Mouse (Mus musculus) heart, embryonic 11.5 days (tissue): ENCODE data around the gene Cnnm2. TPM values are rescaled to one million over a fixed set of nuclear protein-coding genes. Genes with fewer than 3 reads are reported as not detected.

Source experiments
- ATAC-seq: fragments of 200-750 bp; cut with Nextera tagmentation; replicated peaks from 2 replicates; pipeline ENCODE4 v1.8.0; 2017; ENCODE audit warnings: moderate library complexity; ENCODE audit not compliant: insufficient number of reproducible peaks, low FRiP score, low TSS enrichment
- H3K27ac ChIP-seq: fragments of 300-500 bp; sonication (generic); 2 replicates; pipeline ENCODE4 v1.5.1; 2014; ENCODE audit warnings: mild to moderate bottlenecking, low read depth, low read length
- H3K27me3 ChIP-seq: fragments of 300-500 bp; sonication (generic); 2 replicates; pipeline ENCODE4 v1.6.1; 2014; ENCODE audit warnings: mild to moderate bottlenecking, low read length, mixed read lengths; ENCODE audit not compliant: control insufficient read depth, insufficient read depth
- H3K36me3 ChIP-seq: fragments of 300-500 bp; sonication (generic); 2 replicates; pipeline ENCODE4 v1.6.1; 2014; ENCODE audit warnings: mild to moderate bottlenecking, low read length, moderate library complexity, mixed read lengths; ENCODE audit not compliant: control insufficient read depth, insufficient read depth
- H3K4me1 ChIP-seq: fragments of 300-500 bp; sonication (generic); 2 replicates; pipeline ENCODE4 v1.6.1; 2014; ENCODE audit warnings: low read length; ENCODE audit not compliant: control insufficient read depth, insufficient read depth
- H3K4me2 ChIP-seq: fragments of 300-500 bp; sonication (generic); 2 replicates; pipeline ENCODE4 v1.6.1; 2014; ENCODE audit warnings: mild to moderate bottlenecking, moderate library complexity
- H3K4me3 ChIP-seq: fragments of 300-500 bp; sonication (generic); 2 replicates; pipeline ENCODE4 v1.5.1; 2014; ENCODE audit warnings: low read depth, low read length
- H3K9ac ChIP-seq: fragments of 300-500 bp; sonication (generic); 2 replicates; pipeline ENCODE4 v1.6.1; 2014; ENCODE audit warnings: mild to moderate bottlenecking, low read depth, low read length, moderate library complexity
- H3K9me3 ChIP-seq: fragments of 300-500 bp; sonication (generic); replicated peaks from 2 replicates; pipeline ENCODE4 v1.6.1; 2016; ENCODE audit warnings: low read length; ENCODE audit not compliant: control insufficient read depth
- WGBS: fragments of 180-500 bp; shearing (Covaris S2); extraction: QIAGEN DNeasy Blood & Tissue Kit; methylation state at CpG from one replicate; pipeline ENCODE4 v1.1.7; 2014; ENCODE audit not compliant: insufficient replicate concordance; 5-methylcytosine and 5-hydroxymethylcytosine counted together
- polyA plus RNA-seq: library from polyadenylated mRNA; unstranded; fragments of >200 nt; fragmentation: Nextera tagmentation; extraction: Ambion mirVana; gene quantifications from 2 replicates; pipeline ENCODE4 v1.2.1, GENCODE M21; 2014

Cnnm2 gene
- polyA plus RNA-seq, 1 experiment from 2014 or later, result 4.1 TPM

DNA sequence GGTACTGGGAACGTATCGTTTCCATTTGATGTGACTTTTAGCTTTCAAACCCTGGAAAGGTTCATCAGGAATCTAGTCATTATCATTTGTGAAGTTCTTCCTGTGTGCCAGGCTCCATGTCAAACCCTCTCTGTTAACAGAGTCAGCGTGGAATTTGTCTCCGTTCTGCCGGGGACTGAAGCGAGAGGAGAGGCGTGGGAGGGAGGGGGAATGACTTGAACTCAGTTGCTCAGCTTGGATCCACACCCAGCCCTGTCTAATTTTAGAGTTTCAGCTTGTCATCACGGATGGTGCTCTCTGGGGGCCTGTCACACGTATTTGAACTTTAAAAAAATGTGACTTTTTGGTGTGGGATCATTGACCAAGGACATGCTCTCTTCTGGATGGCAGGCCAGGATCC, 70.0 kb downstream of the Cnnm2 start:
- H3K9ac ChIP-seq, result no peak overlapping the region
- H3K36me3 ChIP-seq, result no peaks in the 10 kb centered on the region
- 0 out of 2 replicates have a peak overlapping the region, but pooled peaks have one; percentile 6 for H3K4me2 ChIP-seq
- no peaks in the 10 kb centered on the region for H3K9me3 ChIP-seq
- no peaks in the 10 kb centered on the region for H3K27me3 ChIP-seq
- no peaks in the 10 kb centered on the region for H3K4me1 ChIP-seq
- no peak for ATAC-seq
- no peak overlapping the region for H3K27ac ChIP-seq
- 34% methylated on average over 9 of the region's 9 CpGs for WGBS
- H3K4me3 ChIP-seq, result no peak overlapping the region

DNA sequence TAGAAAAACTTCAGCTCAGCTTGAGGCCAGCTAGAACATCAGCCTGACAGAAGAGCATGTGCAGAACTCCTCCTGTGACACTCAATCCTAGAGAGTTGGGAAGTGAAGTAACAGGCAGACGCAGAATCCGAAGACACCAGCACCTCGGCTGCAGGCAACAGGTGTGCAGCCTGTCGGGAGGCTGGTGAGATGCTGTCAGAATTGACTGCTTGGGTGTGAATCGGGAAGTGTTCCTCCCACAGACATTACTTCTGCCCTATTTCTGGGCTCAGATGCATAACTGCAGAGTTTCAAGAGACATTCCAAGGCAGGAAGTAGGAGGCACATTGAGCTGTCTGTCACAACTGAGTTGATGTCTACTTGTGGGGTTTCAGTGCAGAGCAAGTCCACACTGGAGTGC, 72.9 kb downstream of the Cnnm2 start:
- no peak for ATAC-seq
- no peaks in the 10 kb centered on the region for H3K36me3 ChIP-seq
- no peaks in the 10 kb centered on the region for H3K27me3 ChIP-seq
- H3K9me3 ChIP-seq, result no peaks in the 10 kb centered on the region
- H3K4me1 ChIP-seq, result no peaks in the 10 kb centered on the region
- H3K4me3 ChIP-seq, result no peak overlapping the region
- WGBS, result 81% methylated on average over 5 of the region's 5 CpGs
- no peak overlapping the region for H3K9ac ChIP-seq
- H3K4me2 ChIP-seq, result no peak overlapping the region
- no peak overlapping the region for H3K27ac ChIP-seq

- H3K27me3 ChIP-seq, result no peaks in the 10 kb centered on the region
- no peak overlapping the region for H3K4me3 ChIP-seq
- H3K4me2 ChIP-seq, result no peak overlapping the region
- no peak for ATAC-seq
- no peaks in the 10 kb centered on the region for H3K4me1 ChIP-seq
- H3K9me3 ChIP-seq, result no peaks in the 10 kb centered on the region
- no peak overlapping the region for H3K9ac ChIP-seq
- no peak overlapping the region for H3K27ac ChIP-seq
- 61% methylated on average over 4 of the region's 4 CpGs for WGBS
- H3K36me3 ChIP-seq, result no peaks in the 10 kb centered on the region
Measured at GRCm38 (mm10) chr19:46835339-46835738, 73.9 kb downstream of the Cnnm2 start.

- no peaks in the 10 kb centered on the region for H3K4me1 ChIP-seq
- H3K27me3 ChIP-seq, result no peaks in the 10 kb centered on the region
- ATAC-seq, result no peak
- 80% methylated on average over 3 of the region's 3 CpGs for WGBS
- no peak overlapping the region for H3K4me2 ChIP-seq
- H3K4me3 ChIP-seq, result no peak overlapping the region
- H3K9ac ChIP-seq, result no peak overlapping the region
- no peaks in the 10 kb centered on the region for H3K36me3 ChIP-seq
- H3K27ac ChIP-seq, result no peak overlapping the region
- no peaks in the 10 kb centered on the region for H3K9me3 ChIP-seq
Measured at GRCm38 (mm10) chr19:46836085-46836484, 74.7 kb downstream of the Cnnm2 start.

DNA sequence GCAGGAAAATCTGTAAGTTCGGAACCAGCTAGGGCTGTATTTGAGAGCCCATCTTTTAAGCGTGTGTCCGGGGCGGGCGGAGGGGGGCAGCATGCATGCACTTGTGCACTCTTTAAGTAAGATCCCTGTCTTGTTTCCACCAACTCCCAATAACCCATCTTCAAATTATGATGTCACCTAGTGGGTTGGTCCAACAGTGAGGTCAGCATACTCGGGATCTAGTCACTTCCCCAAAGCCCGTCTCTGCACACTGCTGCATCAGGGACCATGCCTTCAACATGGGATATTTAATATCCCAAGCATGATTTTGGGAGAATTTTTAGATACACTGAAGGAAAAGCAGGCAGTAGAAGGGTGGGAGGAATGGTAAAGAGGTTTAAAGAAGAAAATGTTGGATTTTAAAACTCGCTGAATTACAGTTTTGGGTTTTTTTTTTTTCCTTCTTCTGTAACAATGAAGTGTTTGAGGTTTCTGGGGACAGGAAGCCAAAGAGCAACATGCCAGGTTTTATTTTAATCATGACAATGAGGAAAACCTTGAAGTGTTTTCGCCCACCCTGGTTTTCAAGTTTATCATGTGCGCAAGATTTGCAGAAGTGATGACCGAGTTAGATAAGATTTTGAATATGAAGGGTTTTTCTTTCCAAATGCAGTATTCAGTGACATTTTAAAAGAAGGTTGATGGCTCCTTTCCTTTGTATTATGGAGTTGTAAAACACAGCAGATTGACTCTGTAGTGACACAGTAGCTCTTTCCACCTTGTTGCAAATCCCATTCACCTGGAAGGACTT, 76.1 kb downstream of the Cnnm2 start:
- no peak for ATAC-seq
- H3K9me3 ChIP-seq, result no peaks in the 10 kb centered on the region
- no peaks in the 10 kb centered on the region for H3K27me3 ChIP-seq
- H3K36me3 ChIP-seq, result no peaks in the 10 kb centered on the region
- H3K9ac ChIP-seq, result no peak overlapping the region
- H3K27ac ChIP-seq, result no peak overlapping the region
- WGBS, result 82% methylated on average over 11 of the region's 11 CpGs
- H3K4me2 ChIP-seq, result no peak overlapping the region
- no peak overlapping the region for H3K4me3 ChIP-seq
- no peaks in the 10 kb centered on the region for H3K4me1 ChIP-seq

DNA sequence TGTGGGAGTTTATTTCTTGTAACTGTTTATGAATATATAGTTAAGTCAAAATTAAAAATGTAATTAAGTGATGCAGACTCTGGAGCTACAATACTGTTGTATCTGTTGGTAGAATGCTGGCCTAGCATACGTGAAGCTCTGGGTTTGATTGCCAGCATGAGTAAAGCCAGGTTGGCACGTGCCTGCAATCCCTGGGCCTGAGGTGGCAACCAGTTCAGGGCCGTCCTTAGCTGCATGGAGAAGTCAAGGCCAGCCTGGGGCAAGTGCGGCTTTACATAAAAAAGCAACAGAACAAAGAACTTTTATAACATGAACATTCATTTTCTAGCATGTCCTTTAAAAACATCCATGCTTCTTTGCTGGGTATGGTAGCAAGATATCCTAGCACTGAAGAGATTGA, 79.6 kb downstream of the Cnnm2 start:
- 90% methylated on average over 4 of the region's 4 CpGs for WGBS
- Histone ChIP-seq H3K4me1 (peaks cover 11% of the 10 kb centered on the region), H3K9ac (no peak overlapping the region), H3K36me3 (no peaks in the 10 kb centered on the region), H3K27me3 (no peaks in the 10 kb centered on the region), H3K27ac (no peak overlapping the region), H3K9me3 (no peaks in the 10 kb centered on the region), H3K4me3 (no peak overlapping the region), H3K4me2 (no peak overlapping the region)
- ATAC-seq, result no peak

DNA sequence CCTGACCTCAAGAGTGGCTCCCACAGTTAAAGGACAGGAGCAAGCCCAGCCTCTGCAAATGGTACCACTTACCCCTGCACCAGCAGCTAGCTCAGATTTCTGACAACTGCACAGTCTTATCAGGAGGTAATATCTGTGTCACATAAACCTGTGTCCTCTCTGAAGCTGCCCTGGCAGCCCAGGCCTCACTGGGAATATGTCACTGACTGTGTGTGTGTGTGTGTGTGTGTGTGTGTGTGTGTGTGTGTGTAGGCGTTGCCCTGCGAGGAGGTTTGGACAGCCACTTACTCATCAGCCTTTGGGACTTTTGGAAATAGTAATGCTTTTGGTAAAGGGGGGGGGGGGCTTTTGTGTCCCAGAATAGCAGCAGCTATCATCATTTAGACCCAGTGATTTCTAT, 81.6 kb downstream of the Cnnm2 start:
- Histone ChIP-seq H3K36me3 (no peaks in the 10 kb centered on the region), H3K27ac (no peak overlapping the region), H3K9me3 (no peaks in the 10 kb centered on the region), H3K4me2 (no peak overlapping the region), H3K4me1 (peaks cover 15% of the 10 kb centered on the region), H3K27me3 (no peaks in the 10 kb centered on the region), H3K9ac (no peak overlapping the region), H3K4me3 (no peak overlapping the region)
- no peak for ATAC-seq
- 46% methylated on average over 2 of the region's 2 CpGs for WGBS

DNA sequence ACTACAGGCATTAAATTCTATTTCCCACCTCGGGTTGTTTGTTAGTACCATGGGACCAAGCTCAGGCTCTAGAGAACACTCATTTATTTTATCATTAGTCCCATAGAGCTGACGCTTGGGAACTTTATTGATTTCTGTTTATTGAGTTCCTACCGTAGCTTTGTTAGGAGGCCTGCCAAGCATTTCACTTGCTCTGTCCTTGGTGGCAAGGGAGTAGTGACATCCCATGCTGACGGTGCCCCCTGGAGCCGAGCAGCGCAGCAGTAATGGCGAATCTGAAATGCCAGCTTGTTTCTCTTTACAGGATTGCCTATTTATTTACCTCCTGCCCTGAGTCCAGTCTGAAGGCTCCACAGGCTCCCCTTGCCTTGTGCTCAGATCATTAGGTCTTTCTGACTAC, 84.7 kb downstream of the Cnnm2 start:
- Histone ChIP-seq H3K9ac (no peak overlapping the region), H3K4me3 (no peak overlapping the region), H3K27ac (no peak overlapping the region), H3K4me1 (peaks cover 33% of the 10 kb centered on the region), H3K4me2 (no peak overlapping the region), H3K36me3 (no peaks in the 10 kb centered on the region), H3K27me3 (no peaks in the 10 kb centered on the region), H3K9me3 (no peaks in the 10 kb centered on the region)
- 88% methylated on average over 7 of the region's 7 CpGs for WGBS
- no peak for ATAC-seq

DNA sequence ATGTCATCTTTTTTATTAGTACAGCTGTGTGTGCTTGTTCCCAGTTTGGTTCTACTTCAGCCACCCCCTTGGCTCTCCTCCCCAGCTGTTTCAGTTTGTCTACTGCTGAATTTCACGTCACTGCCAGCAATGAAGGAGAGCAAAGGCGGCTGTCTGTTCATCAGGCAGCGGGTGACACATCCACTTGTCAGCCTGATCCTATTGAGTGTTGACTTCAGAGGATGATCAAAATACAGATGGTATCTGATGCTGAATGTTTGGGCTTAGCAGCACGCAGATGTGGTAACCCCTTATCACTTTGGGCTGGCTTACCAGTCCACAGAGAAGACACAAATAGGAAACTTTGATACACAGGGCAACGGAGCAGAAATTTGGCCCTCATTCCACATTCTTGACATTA, 85.1 kb downstream of the Cnnm2 start:
- ATAC-seq, result no peak
- no peaks in the 10 kb centered on the region for H3K27me3 ChIP-seq
- H3K4me1 ChIP-seq, result peaks cover 33% of the 10 kb centered on the region
- no peak overlapping the region for H3K27ac ChIP-seq
- no peak overlapping the region for H3K9ac ChIP-seq
- H3K9me3 ChIP-seq, result no peaks in the 10 kb centered on the region
- H3K36me3 ChIP-seq, result no peaks in the 10 kb centered on the region
- H3K4me2 ChIP-seq, result no peak overlapping the region
- 62% methylated on average over 5 of the region's 5 CpGs for WGBS
- no peak overlapping the region for H3K4me3 ChIP-seq
